Mouse (Mus musculus): ENCODE measurements around the gene Gm5640.
"Not testable (repeated sequence)": the region's sequence is repeated elsewhere in the genome, so short reads cannot be mapped to it uniquely, and the experiment has no call there.

Gene Gm5640

DNA sequence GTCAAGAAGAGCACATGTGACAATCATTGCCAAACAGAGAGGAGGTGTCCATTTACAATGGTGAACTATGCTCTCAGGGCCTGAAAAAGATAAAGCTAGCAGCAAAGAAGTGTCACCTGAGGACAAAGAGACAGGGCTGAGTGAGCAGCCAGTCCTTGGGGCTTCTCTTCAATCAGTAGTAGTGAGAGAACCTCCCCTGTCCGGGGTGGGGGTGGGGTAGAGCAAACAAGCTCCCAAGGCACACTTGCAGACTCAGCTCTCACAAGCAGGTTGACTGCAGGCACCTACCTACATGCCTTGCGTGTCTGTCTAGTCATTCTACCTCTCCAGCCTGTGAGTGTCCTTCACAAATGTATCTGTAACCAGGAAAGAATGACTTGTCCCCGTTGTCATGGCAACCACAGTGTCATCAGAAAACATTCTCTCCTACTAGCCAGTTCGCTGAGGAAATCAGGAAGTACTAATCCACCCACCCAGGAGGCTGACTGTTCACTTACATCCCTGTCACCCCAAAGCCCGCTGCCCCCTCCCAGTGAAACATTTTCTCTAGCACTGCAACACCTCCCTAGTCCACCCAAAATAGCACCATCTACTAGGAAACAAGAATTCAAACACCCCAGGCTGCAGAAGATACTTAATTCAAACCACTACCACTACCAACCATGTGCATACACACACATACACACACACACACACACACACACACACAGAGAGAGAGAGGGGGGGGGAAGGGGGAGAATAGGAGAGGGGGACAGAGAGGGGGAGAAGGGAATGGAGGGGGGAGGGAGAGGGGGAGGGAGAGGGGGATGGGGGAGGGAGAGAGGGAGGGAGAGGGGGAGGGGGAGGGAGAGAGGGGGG, at the start of gene Gm5640:
TSS of gene Gm5640 (minus strand) at position 170 of the 858 bp plus-strand sequence.
- DNase-seq, result not testable (repeated sequence)

DNA sequence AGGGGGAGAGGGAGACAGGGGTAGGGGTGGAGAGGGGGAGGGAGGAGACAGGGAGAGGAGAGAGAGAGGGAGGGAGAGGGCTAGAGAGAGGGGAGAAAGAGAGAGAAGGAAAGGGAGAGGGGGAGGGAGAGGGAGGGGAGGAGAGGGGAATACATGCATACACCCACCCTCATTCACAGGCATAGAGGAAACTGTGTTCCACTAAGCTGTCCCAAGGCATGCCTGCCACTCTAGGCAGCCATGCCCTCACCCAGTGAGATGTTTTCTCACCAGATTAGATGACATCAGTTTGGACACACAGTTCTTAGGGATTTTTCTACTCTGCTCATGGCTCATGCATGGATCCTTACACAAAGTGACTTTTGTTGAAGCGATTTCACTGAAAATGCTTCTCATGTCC, 958 bp upstream of the Gm5640 start:
- not testable (repeated sequence) for DNase-seq

DNA sequence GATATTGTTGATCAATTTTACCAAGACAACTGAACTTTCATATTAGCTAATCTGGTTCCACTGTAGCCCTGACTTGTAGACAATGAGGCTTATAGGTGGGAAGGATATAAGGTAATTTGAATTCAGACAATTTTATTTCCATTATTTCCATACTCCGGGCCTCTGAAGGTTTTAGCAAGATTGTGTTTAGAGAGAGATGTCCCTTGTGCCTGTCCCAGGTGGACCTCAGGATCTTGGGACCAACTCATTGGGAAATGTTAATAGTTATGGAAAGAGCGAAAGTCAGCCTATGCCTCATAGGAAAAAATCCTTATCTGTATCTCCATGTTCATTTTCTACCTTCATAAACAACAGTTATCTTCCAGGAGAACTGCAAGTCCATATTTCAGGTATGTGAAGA, 53.1 kb downstream of the Gm5640 start, which contains the start of gene Olfr1325:
TSS of gene Olfr1325 (plus strand) at position 301 of the 400 bp plus-strand sequence.
- DNase-seq, result no peak

Measured in cerebellum, adult 11-12 months (tissue).